Mouse (Mus musculus): ENCODE results near the gene Camkv.

The Camkv gene

DNA sequence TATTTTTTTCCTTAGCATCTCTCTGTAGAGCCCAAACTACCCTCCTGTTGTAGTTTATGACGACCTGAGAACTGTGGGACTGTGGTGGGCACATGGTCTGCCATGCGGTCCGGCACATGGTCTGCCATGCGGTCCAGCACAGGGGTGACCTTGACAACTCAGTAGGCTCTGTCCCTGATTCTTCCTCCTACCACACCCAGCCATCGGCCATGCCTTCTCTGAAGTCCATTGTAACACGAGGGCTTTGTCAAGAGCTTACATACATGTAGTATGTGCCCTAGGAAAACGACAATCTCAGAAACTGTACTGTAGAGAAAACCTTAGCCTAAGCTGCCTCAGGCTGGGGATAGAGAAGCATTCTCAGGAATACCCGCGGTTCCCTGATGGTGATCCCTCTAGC is 29.2 kb downstream of the Camkv start:
- DNase-seq = no peak

GRCm38 (mm10) chr9:107966676-107967075 is 31.2 kb downstream of the Camkv start:
- DNase-seq = no peak

GRCm38 (mm10) chr9:107967437-107967836 is 32.0 kb downstream of the Camkv start:
- no peak for DNase-seq

DNA sequence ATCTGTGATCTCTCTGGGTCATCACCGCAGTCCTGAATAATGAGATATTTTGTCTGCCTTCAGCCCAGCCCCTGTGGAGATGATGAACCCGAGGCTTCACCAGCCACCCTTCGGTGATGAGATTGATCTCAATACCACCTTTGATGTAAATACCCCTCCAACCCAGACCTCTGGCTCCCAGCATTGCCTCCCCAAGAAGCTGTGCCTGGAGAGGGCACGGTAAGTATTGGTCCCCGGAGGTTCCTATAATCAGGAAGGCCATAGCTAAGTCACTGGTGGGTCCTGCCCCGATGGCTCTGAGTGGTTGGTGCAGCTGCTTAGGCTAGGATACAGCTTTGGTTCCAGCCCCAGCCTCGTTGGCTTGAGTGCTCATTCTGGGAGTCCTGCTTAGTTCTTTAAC is 33.1 kb downstream of the Camkv start:
- no peak for DNase-seq

DNA sequence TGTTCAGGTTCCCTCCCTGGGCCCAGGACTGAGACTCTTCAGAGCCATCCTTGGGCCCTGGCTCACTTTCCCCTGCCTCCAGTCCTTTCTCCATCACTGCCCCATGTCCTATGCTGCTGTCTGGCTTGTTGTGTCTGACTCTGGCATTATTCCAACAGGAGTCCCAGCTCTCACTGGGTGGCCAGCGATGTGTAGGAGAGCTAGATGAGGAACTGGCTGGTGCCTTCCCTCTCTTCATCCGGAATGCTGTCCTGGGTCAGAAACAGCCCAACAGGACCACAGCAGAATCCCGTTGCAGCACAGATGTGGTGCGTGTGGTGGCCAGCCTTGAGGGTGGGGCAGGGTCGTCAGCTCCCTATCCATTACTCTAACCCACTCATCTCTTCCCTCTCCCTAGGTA is 34.8 kb downstream of the Camkv start:
- DNase-seq = no peak

DNA sequence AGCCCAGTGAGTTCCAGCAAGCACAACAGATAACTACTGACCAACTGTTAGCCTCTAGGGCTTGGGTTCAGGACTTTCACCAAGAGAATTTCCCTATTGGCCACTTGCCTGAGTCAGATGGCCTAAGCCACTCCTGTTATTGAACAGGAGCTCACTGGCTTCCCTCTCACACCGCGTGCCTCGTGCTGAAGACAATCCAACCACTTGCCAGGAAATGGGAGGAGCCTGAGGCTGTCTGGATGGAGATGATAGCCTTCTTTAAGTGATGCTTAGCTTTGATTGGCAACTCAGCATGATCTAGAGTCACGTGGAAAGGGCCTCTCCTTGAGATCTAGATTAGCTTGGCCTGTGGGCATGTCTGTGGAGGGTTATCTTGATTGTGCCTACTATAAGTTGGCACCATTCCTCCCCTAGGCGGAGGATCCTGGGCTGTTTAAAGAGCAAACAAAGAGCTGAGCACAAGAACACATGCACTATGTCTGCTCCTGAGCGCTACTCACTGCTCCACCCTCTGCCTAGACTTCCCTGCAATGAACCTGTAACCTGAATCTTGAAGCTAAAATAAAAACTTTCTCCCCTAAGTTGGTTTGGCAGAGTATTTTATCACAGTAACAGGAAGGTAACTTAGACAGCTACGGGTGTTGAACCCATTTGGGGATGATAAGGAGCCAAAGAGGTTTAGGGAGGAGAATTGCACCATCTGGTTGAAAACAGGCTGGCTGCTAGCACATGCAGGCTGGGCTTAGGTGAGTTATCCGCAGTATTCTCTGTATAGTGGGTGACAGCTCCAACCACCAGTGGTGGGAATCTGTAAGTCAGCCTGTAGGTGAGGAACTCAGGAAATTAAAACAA is 36.4 kb downstream of the Camkv start:
- DNase-seq = no peak

GRCm38 (mm10) chr9:107974491-107975171 is 39.2 kb downstream of the Camkv start:
- no peak for DNase-seq

DNA sequence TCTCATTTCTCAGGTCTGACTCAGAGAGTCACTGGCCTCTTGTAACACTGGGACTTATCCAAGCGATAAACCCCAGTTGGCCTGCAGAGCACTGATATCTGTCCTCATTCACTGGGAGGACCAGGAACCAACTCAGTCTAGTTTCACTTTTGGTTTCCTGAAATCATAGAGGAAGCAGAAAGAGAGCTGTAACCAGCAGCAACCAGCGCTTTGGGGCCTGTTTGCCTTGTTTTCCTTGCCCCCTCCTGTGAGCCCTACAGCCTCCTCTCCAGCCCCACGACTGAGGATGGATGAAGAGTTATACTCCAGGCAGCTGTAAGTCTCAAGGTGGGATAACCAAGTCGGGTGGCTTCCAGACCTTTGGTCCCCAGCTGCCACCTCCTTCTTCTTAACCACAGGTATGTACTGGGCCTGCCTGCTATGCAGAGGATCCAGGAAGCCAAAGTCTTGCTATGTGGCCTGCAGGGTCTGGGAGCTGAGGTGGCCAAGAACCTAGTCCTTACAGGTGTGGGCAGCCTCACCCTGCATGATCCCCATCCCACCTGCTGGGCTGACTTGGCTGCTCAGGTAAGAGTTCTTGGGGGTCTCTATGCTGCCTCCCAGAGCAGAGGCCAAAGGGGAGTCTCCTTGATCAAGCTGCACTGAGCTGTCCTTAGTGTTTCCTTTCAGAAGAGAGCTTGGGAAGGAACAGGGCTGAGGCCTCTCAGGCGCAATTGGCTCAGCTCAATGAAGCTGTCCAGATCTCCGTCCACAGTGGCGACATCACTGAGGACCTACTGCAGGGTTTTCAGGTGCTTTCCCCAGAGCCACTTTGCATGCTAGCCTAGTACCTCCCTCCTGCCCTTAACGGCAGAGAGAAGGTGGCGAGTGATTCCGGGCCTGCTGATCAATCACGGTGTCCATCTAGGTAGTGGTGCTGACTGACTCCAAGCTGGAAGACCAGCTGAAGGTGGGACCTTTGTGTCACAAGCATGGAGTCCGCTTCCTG is 40.2 kb downstream of the Camkv start, which contains the start of gene Uba7:
Gene Uba7 (plus strand): TSS at position 107 of the 988 bp plus-strand sequence.
- no peak for DNase-seq

GRCm38 (mm10) chr9:107978815-107979214 is 43.3 kb downstream of the Camkv start:
- no peak for DNase-seq

DNA sequence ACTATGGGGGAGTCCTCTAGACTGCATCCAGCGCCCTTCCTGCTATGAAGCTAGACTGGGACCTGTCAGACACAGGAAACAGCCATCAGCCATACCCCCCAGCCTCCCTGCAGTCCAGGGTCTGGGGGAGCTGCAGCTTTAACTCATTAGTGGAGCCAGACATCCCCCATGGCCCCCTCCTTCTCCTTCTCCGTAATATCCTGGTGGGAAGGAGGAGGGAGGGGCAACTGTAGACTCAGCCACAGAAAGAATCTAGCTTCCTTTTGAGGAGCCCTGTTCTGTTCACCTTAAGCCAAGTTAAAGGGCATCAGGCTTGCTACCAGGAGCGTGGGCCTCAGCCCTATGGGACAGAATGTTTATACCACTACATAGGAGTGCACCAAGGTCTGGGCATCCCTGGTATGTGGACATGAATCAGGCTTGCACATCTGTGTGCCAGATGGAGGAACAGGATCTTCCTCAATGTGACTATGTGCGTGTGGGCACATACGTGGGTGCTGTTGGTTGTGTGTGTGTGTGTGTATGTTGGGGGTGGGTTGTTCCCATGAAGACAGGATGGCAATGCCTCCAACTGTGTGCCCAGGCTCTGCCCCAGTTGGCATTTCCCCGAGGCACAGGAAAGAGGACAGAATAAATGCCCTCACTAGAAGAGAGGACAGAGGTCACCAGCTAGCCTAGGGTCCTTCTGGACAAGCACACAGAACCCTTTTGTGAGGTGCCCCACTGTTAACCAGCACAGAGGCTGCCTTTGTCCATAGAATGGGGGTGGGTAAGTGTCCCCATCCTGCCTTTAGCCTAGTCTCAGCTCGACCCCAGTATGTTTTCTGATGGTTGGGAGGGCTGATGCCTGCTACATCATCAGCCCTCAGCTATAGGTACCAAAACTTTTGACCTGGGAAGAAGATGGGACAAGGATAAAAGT is 46.5 kb downstream of the Camkv start:
- no peak for DNase-seq

DNA sequence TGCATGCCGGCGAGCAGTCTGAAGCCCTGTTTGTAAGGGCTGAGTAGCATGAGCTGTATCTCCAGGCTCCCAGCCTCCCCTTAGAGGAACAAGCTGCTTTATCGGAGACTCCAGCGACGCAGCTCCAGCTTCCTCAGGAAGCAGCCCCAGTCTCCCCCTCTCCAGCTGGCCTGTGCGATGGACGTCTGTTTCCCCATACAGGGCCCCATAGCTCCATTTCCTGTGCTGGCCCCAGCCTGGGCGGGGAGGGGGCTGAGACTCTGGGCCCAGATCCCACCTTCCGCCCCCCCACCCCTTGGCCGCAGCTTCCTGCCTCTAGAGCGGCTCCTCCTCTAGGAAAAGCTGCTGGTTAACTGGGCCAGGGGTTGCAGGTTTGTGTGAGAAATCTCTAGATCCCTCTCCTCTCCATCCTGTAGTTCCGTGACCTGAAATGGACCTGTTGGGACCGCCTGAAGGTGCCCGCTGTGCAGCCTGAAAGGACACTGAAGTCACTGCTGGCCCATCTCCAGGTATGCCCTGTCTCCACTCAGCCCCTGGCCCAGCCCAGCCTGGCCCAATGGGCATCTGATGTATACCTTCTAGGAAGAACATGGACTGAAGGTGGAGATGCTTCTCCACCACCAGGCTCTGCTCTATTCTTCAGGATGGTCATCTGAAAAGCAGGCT is 47.3 kb downstream of the Camkv start, which contains the start of gene Gm20661:
Gene Gm20661 (plus strand): TSS at position 378 of the 666 bp plus-strand sequence.
- no peak for DNase-seq

GRCm38 (mm10) chr9:107983421-107983890 is 48.0 kb downstream of the Camkv start:
- DNase-seq = peak; percentile 33

DNA sequence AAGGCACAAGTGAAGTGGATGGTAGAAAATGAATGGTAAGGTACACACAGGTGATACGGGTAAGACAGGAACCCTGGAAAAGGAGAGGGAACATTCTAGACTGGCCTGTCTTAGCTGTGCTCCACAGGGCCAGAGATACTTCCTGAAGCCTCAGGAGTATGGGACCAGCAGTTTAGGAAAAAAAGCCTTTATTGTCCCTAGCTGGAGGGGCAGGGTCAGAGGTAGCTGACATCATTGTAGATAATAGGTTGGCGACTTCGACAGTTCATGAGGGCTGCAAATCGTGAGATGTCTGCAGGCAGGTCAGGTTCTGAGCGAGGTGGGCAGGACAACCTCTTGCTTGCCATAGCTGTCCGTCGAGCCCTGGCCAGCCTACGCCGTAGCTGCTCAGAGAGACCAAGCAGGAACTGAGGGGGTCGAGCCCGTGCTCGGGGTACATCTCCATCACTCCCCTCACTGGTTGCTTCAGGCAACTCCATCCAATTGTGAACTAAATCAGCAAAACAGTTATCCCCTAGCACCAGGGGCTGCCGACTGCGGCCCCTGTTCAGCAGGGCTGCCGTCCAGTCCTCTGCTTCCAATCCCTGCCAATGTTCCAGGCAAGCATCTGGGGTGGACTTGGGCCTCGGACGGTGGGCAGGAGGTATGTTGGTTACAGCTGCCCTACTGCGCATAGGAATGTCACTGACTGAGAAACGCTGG is 48.7 kb downstream of the Camkv start:
- no peak for DNase-seq

GRCm38 (mm10) chr9:107984754-107985055 is 49.2 kb downstream of the Camkv start:
- no peak for DNase-seq

GRCm38 (mm10) chr9:107985131-107986119 is 50.0 kb downstream of the Camkv start, which contains the start of gene Inka1:
Gene Inka1, minus strand, starts transcription at chr9:107985879.
- peak; percentile 70 for DNase-seq

DNA sequence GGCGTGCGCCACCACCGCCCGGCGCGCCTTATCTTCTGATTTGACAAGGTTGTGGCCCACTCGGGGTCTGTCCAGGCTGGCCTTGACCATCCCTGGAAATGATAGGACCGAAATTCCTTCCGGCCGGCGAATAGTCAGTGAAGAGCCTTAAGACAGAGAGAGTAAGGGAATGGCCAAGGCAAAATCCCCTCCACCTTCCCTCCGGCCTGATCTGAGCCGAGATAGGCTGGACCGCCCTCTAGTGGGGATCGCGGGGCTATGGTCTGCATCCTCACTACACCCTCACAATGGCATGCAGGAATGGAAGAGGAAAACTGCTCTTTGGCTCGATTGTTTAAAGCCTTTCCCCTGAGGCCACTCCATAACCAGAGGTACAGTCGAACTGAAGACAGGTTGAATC is 50.9 kb downstream of the Camkv start:
- DNase-seq = peak; percentile 77

DNA sequence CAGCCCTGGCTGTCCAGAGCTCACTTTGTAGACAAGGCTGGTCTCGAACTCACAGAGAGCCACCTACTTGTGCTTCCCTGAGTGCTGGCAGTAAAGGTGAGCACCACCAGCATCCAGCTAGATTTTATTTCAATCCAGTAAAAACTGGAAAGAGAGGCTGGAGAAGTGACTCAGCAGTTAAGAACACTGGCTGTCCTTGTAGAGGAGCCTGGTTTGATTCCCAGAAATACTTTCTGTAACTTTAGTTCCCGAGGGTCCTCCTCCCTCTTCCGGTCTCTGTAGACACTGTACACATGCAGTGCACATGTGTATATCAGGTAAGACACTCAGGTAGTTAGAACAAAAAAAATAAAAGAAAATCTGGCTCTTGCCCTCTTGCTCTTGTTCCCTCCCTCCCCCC is 52.5 kb downstream of the Camkv start:
- DNase-seq = no peak

DNA sequence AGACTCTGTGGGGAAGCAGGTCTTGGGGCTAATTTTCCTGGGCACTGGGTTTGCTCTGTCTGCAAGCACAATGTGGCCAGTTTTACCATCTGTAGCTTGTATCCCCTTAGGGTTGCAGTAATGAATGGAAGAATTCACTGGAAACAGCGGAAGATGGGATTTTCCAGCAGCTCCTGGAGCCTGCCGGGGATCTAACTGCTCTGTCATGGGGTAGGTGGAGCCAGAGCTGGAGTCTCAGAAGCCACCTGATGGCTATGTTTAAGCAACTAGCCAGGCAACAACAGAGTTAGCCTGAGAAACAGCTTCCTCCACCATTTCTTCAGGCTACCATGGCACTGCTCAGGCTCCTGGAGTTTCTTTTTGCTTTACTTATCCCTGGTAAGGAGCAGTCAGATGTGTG is 56.7 kb downstream of the Camkv start, which contains the start of gene Cdhr4:
Gene Cdhr4 (plus strand): TSS at position 301 of the 400 bp plus-strand sequence.
- DNase-seq = no peak

DNA sequence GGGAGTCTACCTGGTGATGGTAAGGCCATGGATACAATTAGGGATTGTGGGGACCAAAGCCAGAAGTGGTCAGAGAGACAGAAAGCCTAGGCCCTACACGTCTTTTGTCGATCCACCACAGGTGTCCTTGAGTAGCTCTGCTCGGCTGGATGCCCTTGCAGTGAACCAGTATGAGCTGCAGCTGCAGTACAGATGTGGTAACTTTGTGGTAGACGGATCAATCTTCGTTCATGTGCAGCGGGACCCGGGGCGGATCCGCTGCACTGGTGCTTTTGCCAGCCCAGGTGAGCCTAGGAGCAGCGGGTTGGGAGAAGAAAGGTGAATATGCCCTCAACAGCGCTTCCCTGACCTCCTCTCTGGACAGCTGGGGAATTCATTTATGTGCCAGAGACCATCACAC is 57.5 kb downstream of the Camkv start:
- DNase-seq = no peak

All from cerebellum, adult 9-11 months (tissue).